Mouse (Mus musculus) cerebellum, adult 2 months (tissue): Measurements from ENCODE around the gene Pid1. TPM values are rescaled to one million over a fixed set of nuclear protein-coding genes. Genes with fewer than 3 reads are reported as not detected.

Source experiments
- DNase-seq, 2 experiments: peaks; one replicate each; pipeline ENCODE4 v3.0.0; 2021
- H3K27ac ChIP-seq: fragments of 200-500 bp; 2 replicates; pipeline ENCODE4 v1.5.1; 2012; ENCODE audit warnings: low read length, control low read depth, inconsistent platforms; ENCODE audit not compliant: insufficient read depth
- H3K27me3 ChIP-seq: fragments of 200-500 bp; 2 replicates; pipeline ENCODE4 v1.6.1; 2012; ENCODE audit warnings: inconsistent platforms, mild to moderate bottlenecking, low read length, moderate library complexity; ENCODE audit not compliant: control insufficient read depth, insufficient read depth
- H3K4me1 ChIP-seq: fragments of 200-500 bp; 2 replicates; pipeline ENCODE4 v1.6.1; 2011; ENCODE audit warnings: low read length; ENCODE audit not compliant: control insufficient read depth, insufficient read depth
- H3K4me3 ChIP-seq: fragments of 200-500 bp; replicated peaks from 2 replicates; pipeline ENCODE3; 2011; ENCODE audit warnings: mild to moderate bottlenecking, low read depth, low read length, control low read depth; ENCODE audit not compliant: insufficient read depth
- CTCF ChIP-seq: fragments of 200-500 bp; IDR thresholded peaks from 2 replicates; pipeline ENCODE4 v1.5.1; 2011; ENCODE audit warnings: low read depth, mild to moderate bottlenecking, control low read depth, low read length, moderate library complexity, borderline replicate concordance; ENCODE audit not compliant: insufficient read depth
- POLR2A ChIP-seq: fragments of 200-500 bp; IDR thresholded peaks from 2 replicates; pipeline ENCODE4 v1.6.1; 2011; ENCODE audit warnings: low read length, control low read depth, borderline replicate concordance; ENCODE audit not compliant: insufficient read depth
- WGBS: fragments of 180-500 bp; shearing (Covaris S2); methylation state at CpG from one replicate; pipeline ENCODE4 v1.1.7; 2018; 5-methylcytosine and 5-hydroxymethylcytosine counted together
- polyA plus RNA-seq: library from polyadenylated mRNA; depleted of rRNA; stranded (reverse); fragments of >200 nt; gene quantifications from 2 replicates; pipeline ENCODE4 v1.2.3, GENCODE M21; 2012; rRNA removed

Gene Pid1
- 22.0 and 26.1 TPM in 2 replicates for polyA plus RNA-seq

DNA sequence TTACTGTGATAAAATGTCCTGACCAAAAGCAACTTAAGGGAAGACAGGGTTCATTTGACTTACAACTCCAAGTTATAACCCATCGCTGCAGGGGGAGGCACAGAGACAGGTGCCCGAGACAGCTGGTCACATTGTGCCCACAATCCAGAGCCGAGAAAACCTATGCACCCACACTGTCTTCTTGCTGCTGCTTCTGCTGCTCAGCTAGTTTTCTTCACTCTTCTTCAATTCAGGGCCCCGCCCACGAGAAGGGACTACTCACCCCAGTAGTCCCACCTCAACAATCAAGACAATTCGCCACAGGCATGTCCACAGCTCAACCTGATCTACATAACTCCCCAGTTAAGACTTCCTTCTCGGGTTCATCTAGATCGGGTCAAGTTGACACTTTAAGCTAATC is at the start of gene Pid1:
Gene Pid1, minus strand, starts transcription at position 214 of the 400 bp plus-strand sequence.
- Histone ChIP-seq H3K4me3 (no peak within 1 kb of the TSS), H3K27ac (no peak within 1 kb of the TSS), H3K4me1 (peaks cover 10% of the 10 kb centered on the region), H3K27me3 (no peaks in the 10 kb centered on the region)
- no peak for TF ChIP-seq POLR2A
- TF ChIP-seq CTCF = no peak
- WGBS = 90% methylated on average over 8 of the region's 8 CpGs
- no peak for DNase-seq

- Histone ChIP-seq H3K27ac (no peak overlapping the region), H3K27me3 (no peaks in the 10 kb centered on the region), H3K4me3 (no peak overlapping the region), H3K4me1 (no peaks in the 10 kb centered on the region)
- WGBS = 66% methylated on average over 2 of the region's 2 CpGs
- TF ChIP-seq CTCF = no peak
- TF ChIP-seq POLR2A = no peak
- no peak for DNase-seq
These were observed 45.5 kb upstream of the Pid1 start for GRCm38 (mm10) chr1:84409514-84409913.

DNA sequence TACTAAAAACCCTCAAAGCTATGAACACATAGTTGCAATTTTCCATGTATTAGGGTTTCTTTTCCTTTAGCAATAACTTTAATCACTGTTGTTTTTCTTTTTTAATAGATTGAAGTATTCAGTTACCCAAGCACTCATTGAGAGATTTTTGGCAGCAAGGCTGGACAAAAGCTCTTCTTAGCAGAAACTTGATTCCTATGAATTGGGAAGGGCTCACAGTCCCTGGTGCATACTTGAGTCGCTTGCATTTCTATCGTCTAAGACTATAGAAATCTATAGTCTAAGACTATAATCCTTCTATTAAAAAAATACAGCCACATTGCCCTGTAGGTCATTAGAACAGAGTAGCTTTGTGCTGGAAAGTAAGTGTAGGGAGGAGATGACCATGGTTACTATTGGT is 44.9 kb upstream of the Pid1 start:
- no peaks in the 10 kb centered on the region for H3K4me1 ChIP-seq
- no peak for DNase-seq
- WGBS = 94% methylated on average over 2 of the region's 2 CpGs

GRCm38 (mm10) chr1:84406891-84407290 is 42.9 kb upstream of the Pid1 start:
- no peak overlapping the region for H3K27ac ChIP-seq
- WGBS = 92% methylated on average over 4 of the region's 4 CpGs
- H3K4me1 ChIP-seq = no peaks in the 10 kb centered on the region
- H3K4me3 ChIP-seq = no peak overlapping the region
- no peak for DNase-seq
- no peak for TF ChIP-seq CTCF
- TF ChIP-seq POLR2A = no peak
- no peaks in the 10 kb centered on the region for H3K27me3 ChIP-seq

More for the DNA sequence above, 44.9 kb upstream of the Pid1 start:
- H3K27ac ChIP-seq = no peak overlapping the region
- no peaks in the 10 kb centered on the region for H3K27me3 ChIP-seq
- H3K4me3 ChIP-seq = no peak overlapping the region
- TF ChIP-seq CTCF (no peak), POLR2A (no peak)

- H3K27ac ChIP-seq = no peak overlapping the region
- 82% methylated on average over 5 of the region's 5 CpGs for WGBS
- no peak overlapping the region for H3K4me3 ChIP-seq
- H3K27me3 ChIP-seq = no peaks in the 10 kb centered on the region
- no peak for DNase-seq
- no peak for TF ChIP-seq POLR2A
- TF ChIP-seq CTCF = no peak
- H3K4me1 ChIP-seq = no peaks in the 10 kb centered on the region
These were observed 41.7 kb upstream of the Pid1 start for GRCm38 (mm10) chr1:84405551-84406290.

DNA sequence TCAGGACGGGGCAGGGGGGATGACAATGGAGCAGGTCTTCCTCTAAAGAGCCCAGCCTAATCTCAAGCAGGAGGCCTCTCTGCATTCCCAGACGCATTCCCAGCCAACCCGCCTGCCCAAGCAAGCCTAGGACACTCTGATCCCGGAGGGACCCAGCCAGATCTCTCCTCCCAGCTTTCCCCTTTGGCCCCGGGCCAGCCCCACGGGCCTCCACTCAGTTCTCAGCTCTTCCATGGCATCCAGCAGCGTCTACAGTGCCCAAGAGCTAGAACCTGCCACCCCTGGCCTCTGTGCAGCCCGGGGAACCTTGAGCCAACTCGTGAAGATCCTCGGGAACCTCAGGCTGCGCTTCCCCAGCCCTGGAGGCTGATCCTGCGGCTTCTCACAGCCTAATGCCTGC is 40.9 kb upstream of the Pid1 start:
- no peak overlapping the region for H3K27ac ChIP-seq
- no peak for TF ChIP-seq CTCF
- no peak for TF ChIP-seq POLR2A
- no peak for DNase-seq
- H3K4me1 ChIP-seq = no peaks in the 10 kb centered on the region
- no peaks in the 10 kb centered on the region for H3K27me3 ChIP-seq
- no peak overlapping the region for H3K4me3 ChIP-seq
- WGBS = 51% methylated on average over 12 of the region's 12 CpGs

DNA sequence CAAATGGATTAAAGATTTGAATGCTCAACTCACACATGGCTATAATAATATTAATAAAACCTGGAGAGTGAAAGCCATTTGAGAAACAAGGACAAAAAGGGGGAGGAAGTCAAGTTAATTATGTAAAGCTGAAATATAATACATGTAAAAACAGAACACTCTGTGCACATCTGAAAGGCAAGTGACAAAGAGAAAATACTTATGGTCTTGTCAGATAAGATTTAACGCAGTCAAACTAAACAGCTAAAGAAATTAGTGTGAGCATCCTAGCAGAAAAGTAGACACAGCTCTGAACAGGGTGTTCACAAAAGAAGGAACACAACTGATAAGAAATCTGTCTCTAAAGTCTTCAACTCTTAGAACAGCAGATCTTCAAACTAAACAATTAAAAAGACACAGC is 38.2 kb upstream of the Pid1 start:
- Histone ChIP-seq H3K27ac (no peak overlapping the region), H3K4me3 (no peak overlapping the region), H3K4me1 (no peaks in the 10 kb centered on the region; the same call in 1 of the 2 replicates), H3K27me3 (no peaks in the 10 kb centered on the region)
- no peak for TF ChIP-seq CTCF
- no peak for TF ChIP-seq POLR2A
- 96% methylated on average over 1 of the region's 1 CpGs for WGBS
- DNase-seq = no peak

DNA sequence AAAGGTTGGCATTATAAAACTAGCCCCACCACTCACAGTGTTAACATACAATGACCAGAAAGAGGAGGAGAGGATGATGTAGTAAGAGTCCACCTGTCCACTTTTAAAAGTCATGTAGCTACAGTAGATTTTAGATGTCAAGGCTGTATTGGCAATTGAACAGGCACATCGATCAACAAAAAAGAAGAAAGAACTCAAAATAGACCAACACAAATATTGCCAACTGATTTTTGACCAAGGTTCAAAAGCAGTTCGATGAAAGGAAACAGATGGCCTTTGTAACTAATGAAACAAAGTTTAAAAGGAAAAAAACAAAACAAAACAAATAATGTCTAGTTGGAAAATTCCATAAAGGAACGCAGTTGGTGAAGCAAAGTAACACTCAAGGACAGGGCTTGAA is 35.7 kb upstream of the Pid1 start:
- Histone ChIP-seq H3K27ac (no peak overlapping the region), H3K27me3 (no peaks in the 10 kb centered on the region), H3K4me1 (no peaks in the 10 kb centered on the region; the same call in 1 of the 2 replicates), H3K4me3 (no peak overlapping the region)
- DNase-seq = no peak
- 75% methylated on average over 3 of the region's 3 CpGs for WGBS
- TF ChIP-seq POLR2A = no peak
- no peak for TF ChIP-seq CTCF
